10 mouse cellular contexts compared by ENCODE assay signal in the genomic region with DNA sequence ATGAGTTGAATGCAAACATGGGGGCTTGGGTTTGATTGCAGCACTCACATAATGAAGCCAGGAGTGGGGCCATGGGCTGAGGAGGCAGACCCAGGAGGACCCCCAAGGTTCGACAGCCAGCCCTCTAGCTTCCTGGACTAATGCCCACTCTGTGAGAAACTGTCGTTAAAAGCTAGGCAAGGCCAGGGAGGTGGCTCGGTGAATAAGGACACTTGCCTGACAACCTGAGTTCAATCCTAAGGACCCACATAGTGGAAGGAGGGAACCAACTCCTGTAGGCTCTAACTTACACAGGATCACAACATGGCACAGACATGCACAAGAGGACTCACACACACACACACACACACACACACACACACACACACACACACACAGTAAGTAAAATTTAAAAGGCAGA.
DNase-seq lines count a peak whose midpoint lies in the region; ATAC-seq and TF ChIP-seq lines count a peak whose summit lies in the region.
"Had no signal": no experiment of that assay in that cellular context is flagged by ENCODE, and none has a peak within 500 bp of the region (broad histone marks: within the 10 kb centered on the region; RNA-seq: fewer than 3 reads in every experiment).

No protein-coding gene starts in this region.

- no peak overlapping the region for H3K4me2 ChIP-seq in liver, embryonic 12.5 days
- H3K4me2 ChIP-seq in limb, embryonic 14.5 days (replicated peaks; ENCODE audit: low read depth, low read length, severe bottlenecking): no peak overlapping the region
- no peak overlapping the region for H3K4me2 ChIP-seq in hindbrain, embryonic 11.5 days (replicated peaks; ENCODE audit: low read depth, low read length)
- H3K4me2 ChIP-seq: midbrain, embryonic 13.5 days had no signal

- TF ChIP-seq POLR2A in liver, adult 2 months (IDR thresholded peaks at IDR 0.05; ENCODE audit: extremely low read depth, insufficient read depth, low read length): no peak
- TF ChIP-seq POLR2A in kidney, adult 2 months (IDR thresholded peaks at IDR 0.05; ENCODE audit: low read depth, low read length): no peak
- no peak for TF ChIP-seq POLR2A in limb, embryonic 14.5 days (IDR thresholded peaks at IDR 0.05; ENCODE audit: borderline replicate concordance, extremely low read depth, insufficient read depth, insufficient read length)

- TF ChIP-seq CTCF in liver, adult 2 months (IDR thresholded peaks at IDR 0.05; ENCODE audit: low read depth, low read length): no peak
- TF ChIP-seq CTCF in kidney, adult 2 months (conservative IDR thresholded peaks at IDR 0.05; ENCODE audit: insufficient read depth, insufficient read length, low read depth, low read length): no peak

- no peaks in the 10 kb centered on the region for H3K9me3 ChIP-seq in liver, embryonic 12.5 days (replicated peaks)
- H3K9me3 ChIP-seq in limb, embryonic 14.5 days (ENCODE audit: control insufficient read depth, low read length): no peaks in the 10 kb centered on the region
- H3K9me3 ChIP-seq in hindbrain, embryonic 11.5 days (ENCODE audit: control insufficient read depth, low read length): no peaks in the 10 kb centered on the region
- H3K9me3 ChIP-seq: midbrain, embryonic 13.5 days had no signal

- H3K79me2 ChIP-seq in liver, adult 2 months (ENCODE audit: control insufficient read depth, insufficient read depth, low read length): no peaks in the 10 kb centered on the region

- peaks cover 16% of the 10 kb centered on the region for H3K4me1 ChIP-seq in liver, adult 2 months (ENCODE audit: control insufficient read depth, insufficient read depth, low read length)
- 0 out of 2 replicates have a peak, but pooled peaks cover 5% of the 10 kb centered on the region for H3K4me1 ChIP-seq in liver, embryonic 12.5 days
- H3K4me1 ChIP-seq in kidney, adult 2 months (ENCODE audit: control insufficient read depth, insufficient read depth, low read length): peaks cover 27% of the 10 kb centered on the region
- H3K4me1 ChIP-seq in limb, embryonic 14.5 days (ENCODE audit: control insufficient read depth, insufficient read depth, low read length): peaks cover 4% of the 10 kb centered on the region; the same call in 1 of the 2 replicates
- H3K4me1 ChIP-seq in hindbrain, embryonic 11.5 days (replicated peaks; ENCODE audit: control insufficient read depth, insufficient read depth, low read length): no peaks in the 10 kb centered on the region
- H3K4me1 ChIP-seq: midbrain, embryonic 13.5 days had no signal

- DNase-seq in adrenal gland, adult 2 months: peak; percentile 49
- no peak for DNase-seq in adrenal gland, adult 8-10 months
- DNase-seq in liver, adult 2 months (ENCODE audit: extremely low read depth, low read depth, low spot score): no peak
- DNase-seq in kidney, adult 2 months: peak; percentile 57
- no peak for DNase-seq in limb, embryonic 14.5 days (ENCODE audit: low spot score)
- DNase-seq in hindbrain, embryonic 11.5 days (ENCODE audit: low spot score): no peak
- no peak for DNase-seq in right cerebral cortex, postnatal 4 days
- DNase-seq: right cerebral cortex, adult 18-20 months had no signal

- H3K27ac ChIP-seq in liver, adult 2 months (replicated peaks; ENCODE audit: insufficient read depth, low read depth, low read length): peak overlapping the region; percentile 90
- H3K27ac ChIP-seq in liver, embryonic 12.5 days: no peak overlapping the region; the same call in 1 of the 2 replicates
- peak overlapping the region; percentile 89 for H3K27ac ChIP-seq in kidney, adult 2 months (ENCODE audit: insufficient read depth, low read depth, low read length)
- peak overlapping the region; percentile 34; the same call in 1 of the 2 replicates for H3K27ac ChIP-seq in limb, embryonic 14.5 days (replicated peaks; ENCODE audit: low read depth, low read length)
- H3K27ac ChIP-seq in hindbrain, embryonic 11.5 days (ENCODE audit: low read depth, low read length): no peak overlapping the region
- H3K27ac ChIP-seq: midbrain, embryonic 13.5 days had no signal

- H3K36me3 ChIP-seq in liver, adult 2 months (ENCODE audit: control insufficient read depth, insufficient read depth, low read length): no peaks in the 10 kb centered on the region
- H3K36me3 ChIP-seq in liver, embryonic 12.5 days: no peaks in the 10 kb centered on the region
- no peaks in the 10 kb centered on the region for H3K36me3 ChIP-seq in kidney, adult 2 months (ENCODE audit: control insufficient read depth, insufficient read depth, low read length)
- no peaks in the 10 kb centered on the region for H3K36me3 ChIP-seq in limb, embryonic 14.5 days (ENCODE audit: control insufficient read depth, insufficient read depth, low read length)
- H3K36me3 ChIP-seq in hindbrain, embryonic 11.5 days (ENCODE audit: control insufficient read depth, insufficient read depth, low read length): no peaks in the 10 kb centered on the region
- H3K36me3 ChIP-seq: midbrain, embryonic 13.5 days had no signal

- 17% methylated on average over 3 of the region's 3 CpGs for WGBS in liver, adult 2 months
- 36% methylated on average over 3 of the region's 3 CpGs for WGBS in liver, embryonic 12.5 days (ENCODE audit: insufficient replicate concordance)
- 22% methylated on average over 3 of the region's 3 CpGs for WGBS in kidney, adult 2 months
- whole genome bisulfite sequencing in limb, embryonic 14.5 days: 5% methylated on average over 3 of the region's 3 CpGs
- 60% methylated on average over 3 of the region's 3 CpGs for WGBS in hindbrain, embryonic 11.5 days

- ATAC-seq in liver, embryonic 12.5 days: no peak
- 0 out of 2 replicates have a peak, but pooled peaks have one; percentile 12 for ATAC-seq in limb, embryonic 14.5 days (ENCODE audit: low FRiP score, low read depth)
- no peak for ATAC-seq in hindbrain, embryonic 11.5 days (ENCODE audit: low FRiP score)
- ATAC-seq: midbrain, embryonic 13.5 days had no signal

- H3K27me3 ChIP-seq in liver, adult 2 months (ENCODE audit: control insufficient read depth, insufficient read depth, low read length): no peaks in the 10 kb centered on the region
- H3K27me3 ChIP-seq in liver, embryonic 12.5 days (replicated peaks): no peaks in the 10 kb centered on the region
- H3K27me3 ChIP-seq in kidney, adult 2 months (replicated peaks; ENCODE audit: control insufficient read depth, insufficient read depth, low read length): no peaks in the 10 kb centered on the region
- H3K27me3 ChIP-seq in limb, embryonic 14.5 days (ENCODE audit: control insufficient read depth, insufficient read depth, low read length): no peaks in the 10 kb centered on the region
- H3K27me3 ChIP-seq in hindbrain, embryonic 11.5 days (ENCODE audit: control insufficient read depth, insufficient read depth, low read length): no peaks in the 10 kb centered on the region
- H3K27me3 ChIP-seq: midbrain, embryonic 13.5 days had no signal

- H3K9ac ChIP-seq in liver, adult 2 months (ENCODE audit: low read depth, low read length): peak overlapping the region; percentile 52
- no peak overlapping the region for H3K9ac ChIP-seq in liver, embryonic 12.5 days
- H3K9ac ChIP-seq in limb, embryonic 14.5 days (ENCODE audit: low read depth, low read length, severe bottlenecking): no peak overlapping the region
- no peak overlapping the region for H3K9ac ChIP-seq in hindbrain, embryonic 11.5 days (ENCODE audit: low read depth, low read length)
- H3K9ac ChIP-seq: midbrain, embryonic 13.5 days had no signal

- no peak overlapping the region for H3K4me3 ChIP-seq in liver, adult 2 months (ENCODE audit: insufficient read depth, low read depth, low read length)
- H3K4me3 ChIP-seq in liver, embryonic 12.5 days: no peak overlapping the region
- no peak overlapping the region for H3K4me3 ChIP-seq in kidney, adult 2 months (ENCODE audit: insufficient read depth, low read depth, low read length)
- no peak overlapping the region for H3K4me3 ChIP-seq in limb, embryonic 14.5 days (replicated peaks; ENCODE audit: low read length)
- H3K4me3 ChIP-seq in hindbrain, embryonic 11.5 days (ENCODE audit: low read depth, low read length): no peak overlapping the region
- H3K4me3 ChIP-seq: midbrain, embryonic 13.5 days had no signal

Comparison
In these comparisons a context has a peak if more than half of its experiments do, and no peak if none do; other contexts are left out.
1. DNase-seq: peak in adrenal gland, adult 2 months (single experiment) and kidney, adult 2 months (single experiment); none in adrenal gland, adult 8-10 months (single experiment), liver, adult 2 months (single experiment), limb, embryonic 14.5 days (single experiment), hindbrain, embryonic 11.5 days (single experiment) and right cerebral cortex, postnatal 4 days (single experiment).
2. H3K27ac ChIP-seq: peak in liver, adult 2 months (single experiment), kidney, adult 2 months (single experiment) and limb, embryonic 14.5 days (single experiment); none in liver, embryonic 12.5 days (single experiment) and hindbrain, embryonic 11.5 days (single experiment).